ENCODE assay signal across 9 mouse cellular contexts in the genomic region with DNA sequence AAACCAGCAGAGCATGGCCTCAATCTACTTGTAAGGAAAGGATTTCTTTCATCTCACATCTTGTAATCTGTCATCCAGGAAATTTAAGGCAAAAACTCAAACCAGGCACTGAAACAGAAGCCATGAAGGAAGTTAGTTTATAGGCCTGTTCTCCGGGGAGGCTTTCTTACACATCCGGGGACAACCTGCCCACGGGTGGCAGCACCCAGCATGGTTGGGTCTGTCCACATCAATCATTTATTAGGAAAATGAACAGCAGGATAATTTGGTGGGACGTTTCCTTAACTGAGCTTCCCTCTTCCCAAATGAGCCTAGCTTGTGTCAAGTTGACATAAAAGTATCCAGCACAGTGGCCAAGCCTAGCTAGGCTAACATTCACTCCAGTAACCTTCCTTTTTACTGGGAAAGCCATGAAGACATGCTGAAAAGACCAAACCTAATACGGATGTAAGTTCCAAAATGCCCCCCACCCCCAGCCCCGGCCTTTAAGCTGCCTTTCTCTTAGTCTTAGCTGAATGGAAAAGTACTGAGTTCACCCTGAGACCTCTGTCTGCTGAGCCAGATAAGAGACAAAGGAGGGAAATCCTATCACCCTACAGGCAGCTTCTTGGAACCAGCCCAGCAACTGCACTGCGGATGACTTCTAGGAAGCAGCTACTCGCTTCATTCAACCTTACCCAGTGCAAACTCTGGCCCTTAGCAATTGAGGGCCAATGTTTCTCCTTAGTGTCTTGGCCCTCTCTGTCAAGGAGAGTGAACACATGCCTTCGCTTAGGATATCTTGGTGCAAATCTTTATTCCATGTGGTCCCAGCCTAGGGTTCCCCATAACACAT. TPM values are rescaled to one million over a fixed set of nuclear protein-coding genes. Genes with fewer than 3 reads are reported as not detected.
DNase-seq lines count a peak whose midpoint lies in the region; ATAC-seq and TF ChIP-seq lines count a peak whose summit lies in the region.
"Had no signal": no experiment of that assay in that cellular context is flagged by ENCODE, and none has a peak within 500 bp of the region (broad histone marks: within the 10 kb centered on the region; RNA-seq: fewer than 3 reads in every experiment).

No protein-coding gene starts in this region.

- no peak overlapping the region for H3K4me3 ChIP-seq in liver, postnatal 0 days (ENCODE audit: low read depth, low read length)
- H3K4me3 ChIP-seq in left cerebral cortex, adult 2 months = no peak overlapping the region
- H3K4me3 ChIP-seq: limb, embryonic 12.5 days had no signal

- TF ChIP-seq CTCF in liver, postnatal 0 days (IDR thresholded peaks at IDR 0.05; ENCODE audit: low read depth) = no peak
- TF ChIP-seq CTCF in left cerebral cortex, adult 2 months (IDR thresholded peaks at IDR 0.05) = no peak

- no peaks in the 10 kb centered on the region for H3K36me3 ChIP-seq in liver, postnatal 0 days (replicated peaks; ENCODE audit: insufficient read depth, low read length)
- H3K36me3 ChIP-seq: limb, embryonic 12.5 days had no signal

- H3K9ac ChIP-seq in liver, postnatal 0 days (replicated peaks) = peak overlapping the region; percentile 8; the same call in 1 of the 2 replicates
- H3K9ac ChIP-seq: limb, embryonic 12.5 days had no signal

- 36% methylated on average over 9 of the region's 9 CpGs for WGBS in liver, postnatal 0 days (ENCODE audit: insufficient replicate concordance)

- ATAC-seq in liver, postnatal 0 days = peak; percentile 99

- no peaks in the 10 kb centered on the region for H3K9me3 ChIP-seq in liver, postnatal 0 days (ENCODE audit: low read length)

- intact Hi-C loops in heart, postnatal 36 days (cut with DNase I) = no loop called here
- intact Hi-C loops in left cerebral cortex, adult 2 months (cut with DNase I) = no loop called here

- DNase-seq in adrenal gland, adult (ENCODE audit: inconsistent age in 2 of 2, low spot score in 1 of 2) = peak; percentile 54 to 83
- peak; percentile 21 for DNase-seq in embryo, embryonic 11 days
- DNase-seq in heart, postnatal 36 days = peak; percentile 43 to 58
- peak; percentile 78 for DNase-seq in liver, postnatal 0 days
- DNase-seq in frontal cortex, postnatal 25 days (ENCODE audit: low spot score in 2 of 2) = no peak
- DNase-seq in frontal cortex, postnatal 10 days (ENCODE audit: low spot score in 2 of 2) = no peak
- DNase-seq in left cerebral cortex, adult 2 months (ENCODE audit: extremely low spot score in 1 of 2, low spot score in 2 of 2) = no peak
- DNase-seq in urinary bladder, postnatal 14 days (ENCODE audit: low spot score) = no peak

- no peaks in the 10 kb centered on the region for H3K27me3 ChIP-seq in liver, postnatal 0 days (ENCODE audit: insufficient read depth, low read length)
- H3K27me3 ChIP-seq: limb, embryonic 12.5 days had no signal

- peaks cover 13% of the 10 kb centered on the region for H3K4me1 ChIP-seq in liver, postnatal 0 days (ENCODE audit: insufficient read depth)
- H3K4me1 ChIP-seq: limb, embryonic 12.5 days had no signal

- peak overlapping the region; percentile 48 for H3K4me2 ChIP-seq in liver, postnatal 0 days (ENCODE audit: low read depth, low read length)
- H3K4me2 ChIP-seq: limb, embryonic 12.5 days had no signal

- peak overlapping the region; percentile 85 for H3K27ac ChIP-seq in liver, postnatal 0 days (ENCODE audit: low read depth)
- H3K27ac ChIP-seq in left cerebral cortex, adult 2 months = no peak overlapping the region
- H3K27ac ChIP-seq: limb, embryonic 12.5 days had no signal

- peak; percentile 97 for TF ChIP-seq EP300 in liver, postnatal 0 days (IDR thresholded peaks at IDR 0.05; ENCODE audit: low read depth)

RNA-seq across cellular contexts. Expression of a gene that starts 31.9 kb away (rescaled TPM):
- 10 to 100 TPM; 13.5 to 14.6 TPM for total RNA-seq in heart, postnatal 36 days (2021)
- polyA plus RNA-seq in liver, postnatal 0 days (2015; fragmentation: Nextera tagmentation; extraction: Ambion mirVana) = 4.6 and 5.1 TPM in 2 replicates
- 1 to 10 TPM; 6.4 to 7.7 TPM for total RNA-seq in left cerebral cortex, adult 2 months (2021)

RNA-seq across cellular contexts. Expression of a gene that starts 33.3 kb away (rescaled TPM):
- total RNA-seq in heart, postnatal 36 days (2021) = 10 to 100 TPM; 59.5 to 60.5 TPM
- polyA plus RNA-seq in liver, postnatal 0 days (2015; fragmentation: Nextera tagmentation; extraction: Ambion mirVana) = 12.7 and 13.7 TPM in 2 replicates
- 10 to 100 TPM; 77.8 to 79.1 TPM for total RNA-seq in left cerebral cortex, adult 2 months (2021)

Comparison
In these comparisons a context has a peak if more than half of its experiments do, and no peak if none do; other contexts are left out.
1. DNase-seq: peak in adrenal gland, adult (2 of 2), embryo, embryonic 11 days (single experiment), heart, postnatal 36 days (2 of 2) and liver, postnatal 0 days (single experiment); none in frontal cortex, postnatal 25 days (0 of 2), frontal cortex, postnatal 10 days (0 of 2), left cerebral cortex, adult 2 months (0 of 2) and urinary bladder, postnatal 14 days (single experiment).